Mouse (Mus musculus): ENCODE results near the gene Fasl. TPM values are rescaled to one million over a fixed set of nuclear protein-coding genes. Genes with fewer than 3 reads are reported as not detected.

Gene Fasl
- polyA plus RNA-seq, 1 experiment from 2014 or later, result 0.30 TPM

DNA sequence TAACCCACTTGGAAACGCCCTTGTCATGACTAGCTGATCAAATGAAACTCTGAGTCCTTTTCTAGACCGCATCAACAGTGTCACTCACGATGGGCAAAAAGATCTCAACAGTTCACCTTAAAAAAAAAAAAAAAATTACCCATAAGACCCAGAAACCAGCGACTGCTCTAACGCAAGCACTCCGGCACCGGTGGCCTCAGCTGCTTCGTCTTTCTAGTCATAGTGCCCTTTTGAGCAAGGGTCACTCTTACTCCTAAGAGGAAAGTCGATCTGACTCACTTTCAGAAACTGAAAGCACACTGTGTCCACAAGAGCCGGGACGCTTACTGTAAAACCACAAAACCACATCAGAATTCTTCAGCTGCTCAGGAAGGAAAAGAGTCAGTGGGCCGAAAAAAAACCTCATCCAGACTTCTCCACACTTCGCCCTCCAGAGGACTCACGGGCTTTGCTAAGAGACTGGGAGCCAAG is 53.5 kb downstream of the Fasl start:
- no peak overlapping the region for H3K9ac ChIP-seq (ENCODE audit: low read depth, low read length)
- no peak overlapping the region for H3K4me2 ChIP-seq (ENCODE audit: low read length)
- no peak overlapping the region for H3K4me3 ChIP-seq (ENCODE audit: low read depth, low read length)
- no peaks in the 10 kb centered on the region for H3K27me3 ChIP-seq (ENCODE audit: control insufficient read depth, insufficient read depth, low read depth, low read length)
- H3K4me1 ChIP-seq (ENCODE audit: control insufficient read depth, insufficient read depth, low read length), result no peaks in the 10 kb centered on the region
- WGBS, result 91% methylated on average over 14 of the region's 14 CpGs
- no peaks in the 10 kb centered on the region for H3K9me3 ChIP-seq (replicated peaks; ENCODE audit: control insufficient read depth, low read length, poor library complexity, severe bottlenecking)
- ATAC-seq, result no peak
- no peak overlapping the region for H3K27ac ChIP-seq (ENCODE audit: low read length)
- H3K36me3 ChIP-seq (ENCODE audit: control insufficient read depth, insufficient read depth, low read length), result no peaks in the 10 kb centered on the region

- no peak overlapping the region for H3K27ac ChIP-seq (ENCODE audit: low read length)
- no peak overlapping the region for H3K4me3 ChIP-seq (ENCODE audit: low read depth, low read length)
- no peaks in the 10 kb centered on the region for H3K9me3 ChIP-seq (replicated peaks; ENCODE audit: control insufficient read depth, low read length, poor library complexity, severe bottlenecking)
- 88% methylated on average over 11 of the region's 11 CpGs for WGBS
- no peak overlapping the region for H3K9ac ChIP-seq (ENCODE audit: low read depth, low read length)
- no peaks in the 10 kb centered on the region for H3K27me3 ChIP-seq (ENCODE audit: control insufficient read depth, insufficient read depth, low read depth, low read length)
- H3K4me1 ChIP-seq (ENCODE audit: control insufficient read depth, insufficient read depth, low read length), result no peaks in the 10 kb centered on the region
- no peak overlapping the region for H3K4me2 ChIP-seq (ENCODE audit: low read length)
- no peaks in the 10 kb centered on the region for H3K36me3 ChIP-seq (ENCODE audit: control insufficient read depth, insufficient read depth, low read length)
- ATAC-seq, result no peak
These were observed 54.0 kb downstream of the Fasl start for GRCm38 (mm10) chr1:161734314-161734713.

Other genes starting within 250 kb of the Fasl start
- 20.9 and 22.6 TPM in 2 replicates for gene Suco, start 88.2 kb upstream of the Fasl start, polyA plus RNA-seq (2015; fragmentation: Nextera tagmentation; extraction: Ambion mirVana)
- 34.0 and 34.7 TPM in 2 replicates for gene Pigc, start 180.7 kb upstream of the Fasl start, polyA plus RNA-seq (2015; fragmentation: Nextera tagmentation; extraction: Ambion mirVana)
- gene 4930558K02Rik, start 191.1 kb upstream of the Fasl start, polyA plus RNA-seq (2015; fragmentation: Nextera tagmentation; extraction: Ambion mirVana), result 0.19 TPM in 1 of 2 replicates, not detected in the other